Mouse (Mus musculus) adrenal gland, postnatal 25 days (tissue): Measurements from ENCODE around the gene Samd13. TPM values are rescaled to one million over a fixed set of nuclear protein-coding genes. Genes with fewer than 3 reads are reported as not detected.

Source experiments
- DNase-seq: peaks from one replicate; pipeline ENCODE4 v3.0.0; 2021; ENCODE audit warnings: mixed read lengths
- total RNA-seq: library from RNA; stranded (reverse); gene quantifications from 2 replicates; pipeline ENCODE4 v1.2.3, GENCODE M21; 2021

Samd13 gene
- total RNA-seq, 1 experiment from 2014 or later: 0.82 TPM

GRCm38 (mm10) chr3:146611821-146612220, 73.6 kb downstream of the Samd13 start:
- DNase-seq: no peak

GRCm38 (mm10) chr3:146611261-146611660, 74.1 kb downstream of the Samd13 start:
- no peak for DNase-seq

GRCm38 (mm10) chr3:146610322-146610721, 75.1 kb downstream of the Samd13 start:
- DNase-seq: no peak

- no peak for DNase-seq
These were observed 78.0 kb downstream of the Samd13 start for GRCm38 (mm10) chr3:146607368-146607767.

GRCm38 (mm10) chr3:146604647-146605046, 80.7 kb downstream of the Samd13 start:
- DNase-seq: no peak

GRCm38 (mm10) chr3:146602531-146602930, 82.9 kb downstream of the Samd13 start:
- no peak for DNase-seq

GRCm38 (mm10) chr3:146601205-146601604, 84.2 kb downstream of the Samd13 start:
- DNase-seq: no peak

GRCm38 (mm10) chr3:146599198-146599900, 86.0 kb downstream of the Samd13 start:
- DNase-seq: no peak

GRCm38 (mm10) chr3:146598411-146598810, 87.0 kb downstream of the Samd13 start:
- DNase-seq: no peak

GRCm38 (mm10) chr3:146596864-146597263, 88.5 kb downstream of the Samd13 start:
- no peak for DNase-seq

- DNase-seq: no peak
These were observed 89.0 kb downstream of the Samd13 start for GRCm38 (mm10) chr3:146596387-146596786.

GRCm38 (mm10) chr3:146595440-146595839, 90.0 kb downstream of the Samd13 start:
- no peak for DNase-seq

Other genes with a start within 250 kb of the Samd13 start
- 11.9 and 16.2 TPM in 2 replicates for gene Ctbs, start 235.8 kb downstream of the Samd13 start, total RNA-seq
- gene Spata1, start 185.8 kb downstream of the Samd13 start, total RNA-seq: 3.9 and 6.2 TPM in 2 replicates
- 261 and 291 TPM in 2 replicates for gene Gng5, start 185.8 kb downstream of the Samd13 start, total RNA-seq
- gene Rpf1, start 164.2 kb downstream of the Samd13 start, total RNA-seq: 36.3 and 42.2 TPM in 2 replicates
- 13.0 TPM in 1 of 2 replicates, not detected in the other for gene Uox, start 115.2 kb downstream of the Samd13 start, total RNA-seq
- 0.33 TPM in 1 of 2 replicates, not detected in the other for gene Dnase2b, start 70.0 kb downstream of the Samd13 start, total RNA-seq
- 0.33 TPM in 1 of 2 replicates, not detected in the other for gene 4930503B20Rik, start 34.3 kb downstream of the Samd13 start, total RNA-seq
- 78.9 and 124 TPM in 2 replicates for gene Prkacb, start 127.4 kb upstream of the Samd13 start, total RNA-seq
- gene Ttll7, start 166.8 kb upstream of the Samd13 start, total RNA-seq: 7.0 and 7.6 TPM in 2 replicates